Mouse (Mus musculus): ENCODE results near the gene Ccdc167.
A peak's percentile ranks its signal among the peaks of the same experiment; 100 is the strongest.

Ccdc167 gene

GRCm38 (mm10) chr17:29684275-29684674 is 32.6 kb downstream of the Ccdc167 start:
- no peak for DNase-seq

- no peak for DNase-seq
These were observed 33.7 kb downstream of the Ccdc167 start for GRCm38 (mm10) chr17:29683127-29683526.

- no peak for DNase-seq
These were observed 34.6 kb downstream of the Ccdc167 start for GRCm38 (mm10) chr17:29682261-29682660.

GRCm38 (mm10) chr17:29681669-29682068 is 35.2 kb downstream of the Ccdc167 start:
- DNase-seq: no peak

- DNase-seq: no peak
These were observed 35.9 kb downstream of the Ccdc167 start for GRCm38 (mm10) chr17:29680921-29681320.

GRCm38 (mm10) chr17:29680174-29680573 is 36.7 kb downstream of the Ccdc167 start:
- no peak for DNase-seq

GRCm38 (mm10) chr17:29679038-29679767 is 37.6 kb downstream of the Ccdc167 start:
- DNase-seq: no peak

GRCm38 (mm10) chr17:29678526-29678925 is 38.3 kb downstream of the Ccdc167 start:
- no peak for DNase-seq

GRCm38 (mm10) chr17:29673325-29673724 is 43.5 kb downstream of the Ccdc167 start:
- DNase-seq: no peak

- DNase-seq: no peak
These were observed 45.8 kb downstream of the Ccdc167 start for GRCm38 (mm10) chr17:29671021-29671420.

- DNase-seq: no peak
These were observed 46.9 kb downstream of the Ccdc167 start for GRCm38 (mm10) chr17:29669936-29670335.

GRCm38 (mm10) chr17:29669030-29669429 is 47.8 kb downstream of the Ccdc167 start:
- DNase-seq: no peak

GRCm38 (mm10) chr17:29668051-29668986 is 48.5 kb downstream of the Ccdc167 start:
- peak; percentile 59 for DNase-seq

- no peak for DNase-seq
These were observed 54.7 kb downstream of the Ccdc167 start for GRCm38 (mm10) chr17:29662145-29662544.

GRCm38 (mm10) chr17:29660762-29661391 is 56.0 kb downstream of the Ccdc167 start:
- no peak for DNase-seq

- DNase-seq: peak; percentile 96
These were observed 56.6 kb downstream of the Ccdc167 start, which contains the start of gene Cmtr1 for GRCm38 (mm10) chr17:29660076-29660761. Gene Cmtr1 (plus strand): TSS chr17:29660595.

- no peak for DNase-seq
These were observed 58.6 kb downstream of the Ccdc167 start for GRCm38 (mm10) chr17:29658249-29658648.

- DNase-seq: no peak
These were observed 74.6 kb downstream of the Ccdc167 start for GRCm38 (mm10) chr17:29642219-29642618.

- DNase-seq: no peak
These were observed 75.9 kb downstream of the Ccdc167 start for GRCm38 (mm10) chr17:29640971-29641370.

GRCm38 (mm10) chr17:29637895-29638294 is 78.9 kb downstream of the Ccdc167 start:
- no peak for DNase-seq

GRCm38 (mm10) chr17:29637377-29637776 is 79.5 kb downstream of the Ccdc167 start:
- no peak for DNase-seq

All from right cerebral cortex, postnatal 25 days (tissue).